ENCODE assay signal across 25 mouse cellular contexts in genomic region chr5:36043154-36043553, GRCm38 (mm10).
DNase-seq lines count a peak whose midpoint lies in the region; ATAC-seq and TF ChIP-seq lines count a peak whose summit lies in the region.
"Had no signal": no experiment of that assay in that cellular context is flagged by ENCODE, and none has a peak within 500 bp of the region (broad histone marks: within the 10 kb centered on the region; RNA-seq: fewer than 3 reads in every experiment).

No protein-coding gene starts in this region.

- no peaks in the 10 kb centered on the region for H3K9me3 ChIP-seq in kidney, embryonic 16.5 days (ENCODE audit: low read length)
- no peaks in the 10 kb centered on the region for H3K9me3 ChIP-seq in midbrain, embryonic 11.5 days (ENCODE audit: control insufficient read depth, low read length)
- H3K9me3 ChIP-seq in midbrain, postnatal 0 days (ENCODE audit: low read length) = no peaks in the 10 kb centered on the region
- H3K9me3 ChIP-seq: embryonic facial prominence, embryonic 10.5 days; embryonic facial prominence, embryonic 12.5 days; forebrain, embryonic 12.5 days; G1E had no signal

- H3K27ac ChIP-seq in kidney, embryonic 16.5 days (ENCODE audit: low read length) = no peak overlapping the region
- no peak overlapping the region for H3K27ac ChIP-seq in midbrain, embryonic 11.5 days (ENCODE audit: low read depth, low read length)
- H3K27ac ChIP-seq in midbrain, postnatal 0 days (ENCODE audit: low read depth, low read length) = no peak overlapping the region
- H3K27ac ChIP-seq: embryonic facial prominence, embryonic 10.5 days; embryonic facial prominence, embryonic 12.5 days; forebrain, embryonic 12.5 days had no signal

- no peak for ATAC-seq in kidney, embryonic 16.5 days (ENCODE audit: low FRiP score, low TSS enrichment)
- no peak for ATAC-seq in midbrain, embryonic 11.5 days (ENCODE audit: low FRiP score)
- no peak for ATAC-seq in midbrain, postnatal 0 days (ENCODE audit: low FRiP score)
- ATAC-seq: activated CD4-positive, CD25-positive, alpha-beta regulatory T cell, adult 4 months; CD4-positive, CD25-positive, alpha-beta regulatory T cell, adult 4 months; forebrain, embryonic 14.5 days; forebrain, embryonic 16.5 days; Patski had no signal

- no peaks in the 10 kb centered on the region for H3K79me2 ChIP-seq in myocyte (ENCODE audit: control insufficient read depth, insufficient read depth)

- WGBS in kidney, embryonic 16.5 days = 92% methylated on average over 2 of the region's 2 CpGs
- WGBS in midbrain, embryonic 11.5 days = 89% methylated on average over 2 of the region's 2 CpGs
- 100% methylated on average over 2 of the region's 2 CpGs for WGBS in midbrain, postnatal 0 days

- peaks cover 14% of the 10 kb centered on the region; the same call in 1 of the 2 replicates for H3K4me1 ChIP-seq in kidney, embryonic 16.5 days (ENCODE audit: insufficient read depth, low read length)
- H3K4me1 ChIP-seq in midbrain, embryonic 11.5 days (ENCODE audit: control insufficient read depth, insufficient read depth, low read length) = no peaks in the 10 kb centered on the region
- H3K4me1 ChIP-seq in midbrain, postnatal 0 days (ENCODE audit: insufficient read depth, low read length) = peaks cover 4% of the 10 kb centered on the region; the same call in 1 of the 2 replicates

- peak; percentile 6 for DNase-seq in kidney, adult 18-20 months
- peak; percentile 4 for DNase-seq in midbrain, embryonic 11.5 days (ENCODE audit: low spot score, missing footprints)
- DNase-seq in midbrain, postnatal 0 days (ENCODE audit: low spot score) = no peak
- DNase-seq in 3T3-L1 (ENCODE audit: low read depth, low spot score) = peak; percentile 48
- DNase-seq in thymus, postnatal 10 days (ENCODE audit: low spot score in 2 of 2) = no peak
- DNase-seq in gastrocnemius, adult 18-20 months (ENCODE audit: low spot score) = no peak
- DNase-seq: adrenal gland, adult 8-10 months; adrenal gland, postnatal 14 days; adrenal gland, postnatal 36 days; cerebellum, adult 11-12 months; cerebellum, adult 2 months; cerebellum, adult 9-10 months; cerebellum, postnatal 10 days; cerebellum, postnatal 25 days had no signal

- no peak overlapping the region for H3K4me3 ChIP-seq in kidney, embryonic 16.5 days (ENCODE audit: low read length)
- no peak overlapping the region for H3K4me3 ChIP-seq in midbrain, embryonic 11.5 days (ENCODE audit: low read depth, low read length)
- H3K4me3 ChIP-seq in midbrain, postnatal 0 days (ENCODE audit: low read depth, low read length) = no peak overlapping the region
- no peak overlapping the region for H3K4me3 ChIP-seq in myocyte
- H3K4me3 ChIP-seq: embryonic facial prominence, embryonic 10.5 days; embryonic facial prominence, embryonic 12.5 days; forebrain, embryonic 12.5 days had no signal

- H3K27me3 ChIP-seq in kidney, embryonic 16.5 days (ENCODE audit: insufficient read depth, low read length) = no peaks in the 10 kb centered on the region
- no peaks in the 10 kb centered on the region for H3K27me3 ChIP-seq in midbrain, embryonic 11.5 days (ENCODE audit: control insufficient read depth, insufficient read depth, low read length)
- H3K27me3 ChIP-seq in midbrain, postnatal 0 days (ENCODE audit: insufficient read depth, low read length) = no peaks in the 10 kb centered on the region
- H3K27me3 ChIP-seq in myocyte (ENCODE audit: control insufficient read depth, insufficient read depth, insufficient read length) = no peaks in the 10 kb centered on the region
- H3K27me3 ChIP-seq: embryonic facial prominence, embryonic 12.5 days; forebrain, embryonic 12.5 days; Patski had no signal

- no peak overlapping the region for H3K9ac ChIP-seq in kidney, embryonic 16.5 days (replicated peaks; ENCODE audit: low read length)
- no peak overlapping the region for H3K9ac ChIP-seq in midbrain, embryonic 11.5 days (ENCODE audit: low read length)
- H3K9ac ChIP-seq in midbrain, postnatal 0 days (replicated peaks; ENCODE audit: low read length, poor library complexity, severe bottlenecking) = no peak overlapping the region
- H3K9ac ChIP-seq: embryonic facial prominence, embryonic 12.5 days; forebrain, embryonic 12.5 days had no signal

- H3ac ChIP-seq in myocyte (ENCODE audit: control insufficient read depth, insufficient read length) = no peak overlapping the region

- TF ChIP-seq CTCF in midbrain, postnatal 0 days (IDR thresholded peaks at IDR 0.05) = no peak

- TF ChIP-seq POLR2A in myocyte (IDR thresholded peaks at IDR 0.05; ENCODE audit: insufficient read length, low read depth) = no peak

- H3K36me3 ChIP-seq in kidney, embryonic 16.5 days (ENCODE audit: insufficient read depth, low read length) = no peaks in the 10 kb centered on the region
- H3K36me3 ChIP-seq in midbrain, embryonic 11.5 days (ENCODE audit: control insufficient read depth, insufficient read depth, low read length) = no peaks in the 10 kb centered on the region
- peaks cover 11% of the 10 kb centered on the region; the same call in 1 of the 2 replicates for H3K36me3 ChIP-seq in midbrain, postnatal 0 days (ENCODE audit: insufficient read depth, low read length)
- peaks cover 10% of the 10 kb centered on the region for H3K36me3 ChIP-seq in myocyte (ENCODE audit: control insufficient read depth, insufficient read depth)
- H3K36me3 ChIP-seq: embryonic facial prominence, embryonic 10.5 days; embryonic facial prominence, embryonic 12.5 days; forebrain, embryonic 12.5 days; G1E had no signal

- H3K4me2 ChIP-seq in kidney, embryonic 16.5 days (replicated peaks; ENCODE audit: low read depth, low read length) = no peak overlapping the region
- H3K4me2 ChIP-seq in midbrain, embryonic 11.5 days = no peak overlapping the region
- no peak overlapping the region for H3K4me2 ChIP-seq in midbrain, postnatal 0 days (ENCODE audit: low read depth, low read length, poor library complexity, severe bottlenecking)
- no peak overlapping the region for H3K4me2 ChIP-seq in myocyte (ENCODE audit: low read depth)
- H3K4me2 ChIP-seq: embryonic facial prominence, embryonic 12.5 days; forebrain, embryonic 12.5 days had no signal

TF ChIP-seq in myocyte, 11 proteins besides CTCF, POLR2A, EP300 and RAD21:
- TF ChIP-seq SRF (IDR thresholded peaks at IDR 0.05; ENCODE audit: control insufficient read depth, insufficient read length, low read depth) (no peak), MYOG (IDR thresholded peaks at IDR 0.05; ENCODE audit: control insufficient read depth in 1 of 3, insufficient read depth in 1 of 3, insufficient read length in 2 of 3, low read depth in 2 of 3) (peak in 2 of 3 experiments; percentile 93 to 95), TCF3 (IDR thresholded peaks at IDR 0.05; ENCODE audit: insufficient read length, low read depth) (peak; percentile 66), CEBPB (IDR thresholded peaks at IDR 0.05; ENCODE audit: insufficient read depth, poor library complexity, severe bottlenecking) (no peak), REST (IDR thresholded peaks at IDR 0.05; ENCODE audit: insufficient read depth, insufficient read length) (no peak), POLR2AphosphoS2 (IDR thresholded peaks at IDR 0.05; ENCODE audit: insufficient read length, low read depth) (no peak), MAX (IDR thresholded peaks at IDR 0.05; ENCODE audit: low read depth) (no peak), TCF12 (IDR thresholded peaks at IDR 0.05; ENCODE audit: insufficient read depth, poor library complexity, severe bottlenecking) (peak; percentile 8), USF1 (IDR thresholded peaks at IDR 0.05; ENCODE audit: low read depth) (no peak), MYOD1 (IDR thresholded peaks at IDR 0.05; ENCODE audit: control insufficient read depth in 1 of 3, insufficient read length in 2 of 3, low read depth in 2 of 3) (peak in 2 of 3 experiments; percentile 66 to 85), E2F4 (IDR thresholded peaks at IDR 0.05; ENCODE audit: insufficient read depth) (no peak)

Comparison
In these comparisons a context has a peak if more than half of its experiments do, and no peak if none do; other contexts are left out.
1. DNase-seq: peak in kidney, adult 18-20 months (single experiment), midbrain, embryonic 11.5 days (single experiment) and 3T3-L1 (single experiment); none in midbrain, postnatal 0 days (single experiment), thymus, postnatal 10 days (0 of 2) and gastrocnemius, adult 18-20 months (single experiment).